20 mouse cellular contexts compared by ENCODE assay signal in genomic region chr4:102374614-102375013, GRCm38 (mm10).
DNase-seq lines count a peak whose midpoint lies in the region; TF ChIP-seq lines count a peak whose summit lies in the region.
"Had no signal": no experiment of that assay in that cellular context is flagged by ENCODE, and none has a peak within 500 bp of the region (broad histone marks: within the 10 kb centered on the region; RNA-seq: fewer than 3 reads in every experiment).

No protein-coding gene starts in this region.

- TF ChIP-seq CTCF in C2C12 (IDR thresholded peaks at IDR 0.05; ENCODE audit: control insufficient read depth, insufficient read depth, insufficient read length) = no peak

- TF ChIP-seq POLR2A in myocyte (IDR thresholded peaks at IDR 0.05; ENCODE audit: insufficient read length, low read depth) = no peak

- peak overlapping the region; percentile 26 for H3K4me2 ChIP-seq in myocyte (ENCODE audit: low read depth)
- H3K4me2 ChIP-seq: embryonic facial prominence, embryonic 13.5 days; forebrain, embryonic 13.5 days; forebrain, embryonic 15.5 days had no signal

- peak; percentile 2 for DNase-seq in lung, postnatal 36 days
- no peak for DNase-seq in lung, postnatal 14 days
- no peak for DNase-seq in layer of hippocampus, adult 18-20 months (ENCODE audit: low spot score in 2 of 2)
- DNase-seq: adrenal gland, adult 8-10 months; adrenal gland, postnatal 14 days; adrenal gland, postnatal 36 days; cerebellum, adult 11-12 months; cerebellum, adult 2 months; cerebellum, adult 9-10 months; cerebellum, postnatal 10 days; cerebellum, postnatal 25 days; forebrain, postnatal 0 days had no signal

- H3ac ChIP-seq in C2C12 (ENCODE audit: control insufficient read depth, insufficient read length, low read depth) (no peak overlapping the region), myocyte (ENCODE audit: control insufficient read depth, insufficient read length) (no peak overlapping the region)

- H3K27me3 ChIP-seq in C2C12 (ENCODE audit: control insufficient read depth, insufficient read depth, insufficient read length) (no peaks in the 10 kb centered on the region), myocyte (ENCODE audit: control insufficient read depth, insufficient read depth, insufficient read length) (no peaks in the 10 kb centered on the region)
- H3K27me3 ChIP-seq: CH12.LX; embryonic facial prominence, embryonic 13.5 days; forebrain, embryonic 13.5 days; forebrain, embryonic 15.5 days; Patski had no signal

- H3K4me3 ChIP-seq in C2C12 (ENCODE audit: insufficient read depth, poor library complexity, severe bottlenecking) (no peak overlapping the region), myocyte (no peak overlapping the region)
- H3K4me3 ChIP-seq: embryonic facial prominence, embryonic 13.5 days; forebrain, embryonic 13.5 days; forebrain, embryonic 15.5 days had no signal

- H3K79me3 ChIP-seq in C2C12 (ENCODE audit: low read depth) = no peaks in the 10 kb centered on the region

- H3K79me2 ChIP-seq in C2C12 (ENCODE audit: control insufficient read depth, insufficient read depth) (no peaks in the 10 kb centered on the region), myocyte (ENCODE audit: control insufficient read depth, insufficient read depth) (no peaks in the 10 kb centered on the region)

- H3K36me3 ChIP-seq in C2C12 (ENCODE audit: control insufficient read depth, insufficient read depth) (no peaks in the 10 kb centered on the region), myocyte (ENCODE audit: control insufficient read depth, insufficient read depth) (no peaks in the 10 kb centered on the region)
- H3K36me3 ChIP-seq: embryonic facial prominence, embryonic 13.5 days; forebrain, embryonic 15.5 days; G1E had no signal

TF ChIP-seq in C2C12, 6 proteins besides CTCF, POLR2A, EP300 and RAD21:
- peak; percentile 27 for TF ChIP-seq CEBPB (IDR thresholded peaks at IDR 0.05; ENCODE audit: low read depth)
- no peak for TF ChIP-seq MAX (IDR thresholded peaks at IDR 0.05)

TF ChIP-seq in myocyte, 11 proteins besides CTCF, POLR2A, EP300 and RAD21:
- TF ChIP-seq USF1 (IDR thresholded peaks at IDR 0.05; ENCODE audit: low read depth) (no peak), CEBPB (IDR thresholded peaks at IDR 0.05; ENCODE audit: insufficient read depth, poor library complexity, severe bottlenecking) (0 out of 2 replicates have a peak, but pooled peaks have one; percentile 55)
